Mouse (Mus musculus) heart, postnatal 0 days (tissue): ENCODE results near the gene Prpf4.

Experiments
- CTCF ChIP-seq: IDR thresholded peaks from 2 replicates; pipeline ENCODE4 v1.5.1; 2016; ENCODE audit warnings: antibody characterized with exemption, control low read depth, low read depth
- EP300 ChIP-seq: IDR thresholded peaks from 2 replicates; pipeline ENCODE4 v1.6.1; 2016; ENCODE audit warnings: antibody characterized with exemption, low read depth

DNA sequence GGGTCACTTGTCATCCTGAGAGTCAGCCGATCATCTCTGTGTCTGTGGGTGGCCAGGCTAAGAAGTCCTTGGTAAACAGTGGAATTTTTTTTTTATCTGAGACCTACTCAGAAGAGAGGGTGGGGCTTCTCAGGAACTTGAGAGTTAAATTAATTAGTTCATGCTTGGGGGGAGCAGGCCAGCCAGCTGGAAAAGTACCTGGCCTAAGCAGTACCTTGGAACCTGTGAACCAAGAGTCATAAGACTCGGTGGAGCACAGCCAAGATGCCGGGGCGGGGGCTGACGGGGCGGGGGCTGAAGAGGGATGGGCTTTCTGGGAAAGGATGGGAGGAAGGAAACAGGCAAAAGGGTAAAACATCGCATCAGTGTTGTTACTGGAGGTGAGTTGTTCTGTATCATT lies 29.3 kb downstream of the Prpf4 start:
- no peak for TF ChIP-seq EP300
- no peak for TF ChIP-seq CTCF
